Mouse (Mus musculus): ENCODE measurements around the gene Cfap54.

The Cfap54 gene

DNA sequence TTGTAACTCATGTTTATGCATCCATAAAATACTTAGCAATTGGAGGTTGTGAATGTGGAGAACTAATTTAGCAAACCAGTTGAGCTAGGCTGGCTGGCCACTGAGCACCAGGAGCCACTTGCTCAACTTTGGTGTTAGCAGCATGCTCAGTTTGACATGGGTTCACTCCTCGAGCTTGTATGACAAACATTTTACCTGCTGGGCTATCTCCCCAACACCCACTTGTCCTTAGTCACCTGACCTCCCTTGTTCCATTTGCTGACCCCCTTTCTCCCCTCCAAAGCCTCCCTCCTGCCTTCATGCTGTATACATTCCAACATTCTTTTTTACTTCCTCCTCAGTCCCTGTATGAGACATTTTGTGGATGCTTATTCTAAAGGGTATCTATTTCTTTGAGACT is 139.8 kb downstream of the Cfap54 start:
- DNase-seq (ENCODE audit: low spot score in 2 of 2): no peak

DNA sequence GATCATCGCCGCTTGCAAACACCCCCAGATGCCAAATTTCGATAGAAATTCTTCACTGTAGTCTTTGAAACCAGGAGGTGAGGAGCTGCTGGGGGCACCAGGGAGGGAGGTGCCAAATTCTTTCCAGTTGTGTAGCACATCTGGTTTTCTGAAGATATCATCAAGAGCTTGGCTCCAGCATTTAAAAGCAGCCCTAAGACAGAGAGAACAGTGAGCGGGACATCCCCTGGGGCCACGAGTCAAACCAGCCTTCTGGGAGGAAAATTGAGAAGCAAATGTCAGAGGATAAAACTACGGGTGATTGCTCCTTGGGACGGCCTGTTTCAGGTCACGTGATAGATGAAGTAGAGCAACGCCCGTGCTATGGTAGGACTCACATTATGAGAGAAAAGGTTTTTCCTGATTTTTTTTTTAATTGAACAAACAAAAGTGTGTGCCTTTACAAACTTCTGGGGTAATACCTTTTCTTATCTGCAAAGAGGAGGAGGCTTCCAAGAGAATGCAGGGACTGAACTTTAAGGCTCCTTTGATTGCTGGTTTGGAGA is 143.6 kb downstream of the Cfap54 start:
- no peak for DNase-seq (ENCODE audit: low spot score in 2 of 2)

DNA sequence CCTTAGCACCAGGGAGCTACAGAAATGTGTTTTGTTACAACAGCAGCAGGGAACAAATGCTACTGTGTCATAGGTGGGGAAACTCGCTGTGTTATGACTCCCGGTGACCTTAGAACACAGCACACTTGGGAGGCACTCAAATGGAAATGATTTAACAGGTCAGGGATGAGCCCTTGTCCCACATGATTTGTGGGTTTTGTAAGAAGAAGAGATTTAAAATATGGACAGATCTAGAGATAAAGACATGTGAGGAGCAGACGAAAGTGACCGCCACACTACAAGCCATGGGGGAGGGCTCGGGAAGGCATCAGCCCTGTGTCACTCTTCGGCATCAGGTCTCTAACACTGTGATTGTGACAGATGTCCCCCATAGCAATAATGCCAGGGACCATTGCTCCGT is 144.3 kb downstream of the Cfap54 start:
- DNase-seq (ENCODE audit: low spot score in 2 of 2): no peak

DNA sequence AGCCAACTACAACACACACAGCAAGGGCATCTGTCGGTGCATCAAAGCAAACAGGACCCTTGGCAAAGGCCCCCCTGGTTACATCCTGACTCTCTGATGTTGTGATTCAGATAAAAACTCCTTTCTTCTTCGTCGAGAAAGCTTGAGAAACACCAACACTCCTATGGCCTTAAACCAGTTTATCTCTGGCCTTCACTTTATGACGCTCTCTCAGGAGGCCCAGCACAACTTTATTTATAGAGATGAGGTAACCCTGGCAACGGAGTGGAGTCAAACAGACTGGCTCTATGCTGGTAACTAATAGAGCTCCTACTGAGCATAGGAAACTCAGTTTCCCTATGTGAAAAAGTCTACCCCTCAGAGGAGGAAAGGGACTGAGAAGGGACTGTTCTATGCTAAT is 146.9 kb downstream of the Cfap54 start:
- no peak for DNase-seq (ENCODE audit: low spot score in 2 of 2)

DNA sequence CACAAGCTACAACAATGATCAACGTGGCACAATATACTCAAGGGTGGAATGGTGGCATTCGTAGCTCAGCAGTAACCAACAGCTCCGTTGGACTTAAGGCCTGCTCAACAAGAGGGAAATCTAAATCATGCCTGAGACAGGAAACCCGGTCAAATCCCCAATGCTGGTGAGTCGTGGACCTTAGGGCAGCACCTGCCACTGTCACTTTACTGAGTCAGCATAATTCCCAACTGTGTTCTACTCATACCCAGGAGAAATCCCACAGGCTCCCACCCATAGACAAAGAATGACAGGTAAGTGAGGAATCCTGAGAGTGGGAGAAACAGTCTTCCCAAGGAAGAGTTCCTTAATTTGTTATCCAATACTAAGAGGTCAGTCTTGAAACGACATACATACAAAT is 147.8 kb downstream of the Cfap54 start:
- DNase-seq (ENCODE audit: low spot score in 2 of 2): no peak

DNA sequence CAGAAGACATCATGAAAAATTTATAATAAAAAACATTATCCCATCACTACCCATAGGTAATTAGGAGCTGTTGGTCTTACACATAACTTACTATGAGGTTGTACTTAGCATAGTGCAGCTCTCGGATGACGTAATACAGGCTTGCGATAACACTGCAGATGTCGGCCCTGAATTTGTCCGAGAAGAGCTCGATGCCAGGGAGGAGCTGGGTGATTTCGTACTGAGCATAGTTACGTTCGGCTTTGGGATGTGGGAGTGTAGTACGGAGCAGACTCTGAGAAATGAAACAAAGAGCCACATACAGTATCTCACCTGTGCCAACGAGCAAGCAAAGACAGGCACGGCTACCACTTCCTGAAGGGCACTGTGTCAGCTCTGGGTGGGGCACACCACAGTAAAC is 149.0 kb downstream of the Cfap54 start:
- no peak for DNase-seq (ENCODE audit: low spot score in 2 of 2)

DNA sequence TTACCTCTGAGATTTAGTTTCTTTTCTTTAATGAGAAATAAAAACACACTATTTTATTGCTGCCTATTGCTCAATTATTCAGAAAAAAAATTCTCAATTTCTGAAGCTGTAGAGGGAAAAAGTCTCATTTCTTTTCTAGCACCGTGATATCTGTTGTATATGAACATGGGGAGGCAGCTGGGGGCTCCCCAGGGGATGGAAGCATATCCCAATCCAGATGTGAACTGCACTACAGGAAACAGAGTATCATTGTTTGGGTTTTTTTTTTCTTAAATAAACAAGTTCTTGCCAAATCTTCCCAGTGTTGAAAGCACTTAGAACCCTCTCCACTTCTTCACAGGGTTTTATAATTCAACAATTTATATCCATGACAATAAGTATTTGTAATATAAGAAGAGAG is 151.4 kb downstream of the Cfap54 start:
- no peak for DNase-seq (ENCODE audit: low spot score in 2 of 2)

DNA sequence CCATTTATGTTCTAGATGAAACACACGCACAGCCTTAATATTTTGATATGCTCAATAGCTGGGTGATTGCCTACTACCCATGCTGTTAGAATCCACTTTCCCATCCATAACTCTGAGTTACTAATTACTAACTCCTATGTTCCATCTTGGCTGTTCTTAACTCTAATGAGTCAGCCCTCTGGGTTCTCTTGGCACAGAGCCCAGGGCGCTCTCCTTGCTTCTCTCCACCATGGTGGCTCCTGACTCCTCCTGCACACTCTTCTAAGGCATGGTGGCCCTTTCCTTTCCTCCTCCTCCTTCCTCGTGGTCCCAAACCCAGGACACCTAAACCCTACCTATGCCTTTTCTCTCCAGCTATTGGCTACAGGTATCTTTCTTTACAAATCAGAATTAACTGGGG is 153.2 kb downstream of the Cfap54 start:
- no peak for DNase-seq (ENCODE audit: low spot score in 2 of 2)

DNA sequence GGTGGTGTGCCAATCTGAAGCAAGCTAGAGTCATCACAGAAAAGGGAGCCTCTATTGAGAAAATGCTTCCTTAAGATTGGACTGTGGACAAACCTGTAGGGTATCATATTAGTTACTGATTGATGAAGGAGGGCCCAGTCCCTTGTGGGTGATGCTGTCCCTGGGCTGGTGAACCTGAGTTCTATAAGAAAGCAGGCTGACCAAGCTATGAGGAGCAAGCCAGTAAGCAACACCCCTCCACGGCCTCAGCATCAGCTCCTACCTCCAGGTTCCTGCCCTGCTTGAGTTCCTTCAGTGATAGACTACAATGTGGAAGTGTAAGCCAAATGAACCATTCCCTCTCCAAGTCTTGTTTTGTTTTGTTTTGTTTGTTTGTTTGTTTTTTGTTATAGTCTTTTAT is 162.9 kb downstream of the Cfap54 start:
- no peak for DNase-seq (ENCODE audit: low spot score in 2 of 2)

DNA sequence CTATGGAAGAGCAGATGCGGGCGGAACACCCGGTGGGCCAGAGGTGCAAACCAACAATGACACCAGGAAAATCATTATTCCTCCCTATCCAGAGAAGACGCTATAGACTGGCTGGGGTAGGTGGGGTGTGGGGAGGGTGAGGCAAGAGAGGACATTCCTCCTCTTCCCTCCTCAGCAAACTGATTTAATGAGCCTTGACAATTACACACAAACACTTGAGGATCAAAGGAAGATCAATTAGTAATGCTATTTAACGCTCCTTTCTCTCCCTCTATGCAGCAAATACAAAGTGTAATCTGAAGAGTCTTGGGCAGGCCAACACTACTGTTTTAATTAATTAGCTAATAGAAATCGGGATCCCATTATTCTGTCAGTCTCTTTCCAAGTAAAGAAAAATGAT is 174.2 kb downstream of the Cfap54 start:
- no peak for DNase-seq (ENCODE audit: low spot score in 2 of 2)

DNA sequence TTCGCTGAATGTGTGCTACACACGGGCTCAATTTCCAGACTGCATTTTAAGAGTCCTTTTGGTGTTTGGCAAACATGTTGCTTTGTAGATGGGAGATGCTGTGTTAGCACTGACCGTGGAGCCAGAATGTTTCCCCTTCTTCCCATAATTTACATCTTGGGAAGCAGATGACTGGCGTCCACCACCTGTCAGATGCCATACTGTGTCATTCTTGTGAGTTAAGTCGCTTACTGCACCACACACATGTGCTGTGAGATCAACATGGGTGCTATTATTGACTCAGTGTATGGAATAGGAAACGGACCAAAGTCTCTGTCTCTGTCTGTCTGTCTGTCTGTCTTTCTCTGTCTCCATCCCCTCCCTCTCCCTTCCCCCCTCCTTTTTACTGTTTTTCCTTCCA is 193.0 kb downstream of the Cfap54 start:
- no peak for DNase-seq (ENCODE audit: low spot score in 2 of 2)

DNA sequence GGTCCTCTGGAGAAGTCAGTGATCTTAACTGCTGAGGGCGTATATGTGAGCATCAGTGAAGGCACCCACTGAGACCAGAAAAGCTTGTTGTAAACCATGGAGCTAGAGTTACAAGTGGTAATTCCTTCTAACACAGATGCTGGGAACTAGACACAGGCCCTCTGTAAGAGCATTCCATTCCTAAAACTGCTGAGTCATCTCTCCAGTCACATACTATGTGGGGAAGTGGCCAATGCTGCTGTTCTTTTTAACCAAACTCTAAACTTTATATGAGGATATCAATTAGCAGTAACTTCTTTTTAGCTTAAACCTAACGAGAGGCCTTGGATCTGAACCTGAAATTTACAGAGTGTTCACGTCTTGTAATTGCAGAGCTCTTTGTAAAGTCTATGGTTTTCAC is 203.4 kb downstream of the Cfap54 start:
- no peak for DNase-seq (ENCODE audit: low spot score in 2 of 2)

DNA sequence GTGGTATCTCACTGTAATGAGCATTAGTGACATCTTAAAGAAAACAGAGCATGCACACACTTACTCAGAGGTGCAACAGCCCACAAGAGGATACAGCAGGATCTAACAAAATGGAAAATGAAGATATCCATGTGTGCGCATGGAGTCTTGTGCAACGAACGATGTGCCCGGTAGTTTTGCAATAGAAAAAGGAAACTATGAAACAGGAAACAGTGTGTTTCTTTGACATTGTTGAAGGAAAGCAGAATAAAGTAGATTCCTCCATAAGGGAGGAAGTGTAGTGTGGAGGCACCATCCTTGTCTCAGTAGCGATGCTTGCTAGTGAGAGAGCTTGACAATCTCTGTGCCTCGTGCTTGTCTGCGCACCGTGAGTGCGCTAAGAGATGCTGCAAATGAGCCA is 240.4 kb downstream of the Cfap54 start:
- no peak for DNase-seq (ENCODE audit: low spot score in 2 of 2)

DNA sequence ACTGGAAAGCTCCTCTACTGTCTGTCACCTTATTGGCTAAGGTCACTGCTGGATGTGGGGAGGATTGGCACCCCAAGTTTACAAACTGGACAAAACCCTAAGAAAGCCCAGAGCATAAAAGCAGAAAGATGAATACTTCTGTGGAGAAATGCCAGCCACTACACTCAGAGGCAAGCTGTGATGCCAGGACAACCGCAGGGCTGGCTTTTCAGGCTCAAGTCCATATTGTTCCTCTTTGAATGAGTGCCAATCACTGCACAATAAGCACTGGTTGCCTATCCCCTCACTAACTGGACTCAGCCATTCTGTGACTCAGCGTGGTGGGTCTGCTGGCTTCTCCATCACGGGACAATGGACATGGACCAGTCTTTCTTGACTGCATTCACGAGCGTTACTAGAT is 243.8 kb downstream of the Cfap54 start:
- DNase-seq (ENCODE audit: low spot score in 2 of 2): no peak

DNA sequence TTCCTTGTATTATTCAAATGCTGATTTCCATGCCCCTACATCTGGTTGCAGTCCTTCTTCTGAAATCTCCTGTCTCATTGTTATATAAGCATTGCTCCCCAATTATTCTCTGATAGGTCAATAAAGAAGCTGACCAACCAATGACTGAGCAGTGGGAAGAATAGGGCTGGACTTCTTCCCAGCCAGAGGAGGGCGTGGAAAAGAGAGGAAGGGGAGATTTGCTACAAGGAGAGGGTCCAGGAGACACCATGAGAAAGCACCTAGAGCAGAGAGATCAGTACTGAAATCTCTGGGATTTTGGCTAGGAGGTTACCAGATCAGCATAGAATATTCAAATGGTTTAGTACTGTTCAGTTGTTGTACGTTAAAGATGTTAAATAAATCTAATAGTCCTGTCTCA is 244.4 kb downstream of the Cfap54 start:
- DNase-seq (ENCODE audit: low spot score in 2 of 2): no peak

DNA sequence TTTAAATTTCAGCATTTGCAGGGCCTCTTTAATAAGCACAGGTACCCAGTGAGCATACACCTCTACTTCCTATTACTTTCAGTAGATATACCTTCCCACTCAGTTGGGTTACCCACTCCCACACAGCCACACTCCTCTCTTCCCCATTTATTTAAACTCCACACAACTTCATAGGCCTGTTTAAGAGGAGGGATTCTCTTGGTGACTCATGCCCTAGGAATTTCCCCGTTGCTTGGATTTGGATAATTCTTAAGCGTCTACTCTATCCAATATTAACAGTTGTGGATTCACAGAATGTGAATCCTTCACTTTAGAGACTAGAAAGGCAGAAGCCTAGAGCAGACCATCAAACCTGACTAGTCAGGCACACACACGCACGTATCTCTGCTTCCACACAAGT is 259.9 kb downstream of the Cfap54 start:
- DNase-seq (ENCODE audit: low spot score in 2 of 2): no peak

DNA sequence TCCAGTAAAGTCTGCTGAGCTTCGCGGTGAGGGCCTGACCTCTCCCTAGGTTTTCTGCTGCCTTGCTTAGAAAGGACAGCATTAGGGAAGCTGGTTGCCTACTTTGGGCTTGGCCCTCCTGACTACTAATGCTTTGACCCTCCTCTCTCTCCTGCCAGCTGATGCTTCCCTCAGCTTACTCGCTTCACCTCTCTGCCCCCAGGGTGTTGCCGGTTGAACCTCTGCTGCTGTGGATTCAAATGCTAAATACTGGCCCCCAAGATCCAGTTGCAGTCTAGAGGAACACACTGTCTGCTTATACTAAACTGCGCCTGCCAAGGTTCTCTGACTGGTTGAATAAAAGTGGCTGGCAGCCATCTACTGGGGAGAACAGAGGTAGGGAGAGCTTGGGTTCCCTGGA is 263.2 kb downstream of the Cfap54 start:
- no peak for DNase-seq (ENCODE audit: low spot score in 2 of 2)

DNA sequence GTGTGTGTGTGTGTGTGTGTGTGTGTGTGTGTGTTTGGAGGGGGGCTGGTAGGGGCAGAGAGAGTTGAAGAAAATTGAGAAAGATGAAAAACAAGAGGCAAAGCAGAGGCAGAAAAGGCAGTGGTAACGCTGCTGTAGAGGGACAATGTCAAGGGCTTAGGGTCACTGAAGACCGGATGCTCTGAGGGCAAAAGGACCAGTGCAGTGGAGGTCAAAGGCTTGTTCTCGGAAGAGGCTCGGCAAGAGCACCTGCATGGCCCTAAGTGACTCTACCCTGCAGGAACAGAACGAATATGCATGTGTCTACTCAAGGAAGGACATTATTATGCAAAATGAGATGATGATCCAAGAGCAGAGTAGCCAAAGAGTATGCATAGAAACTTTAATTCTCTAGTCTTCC is 264.5 kb downstream of the Cfap54 start:
- no peak for DNase-seq (ENCODE audit: low spot score in 2 of 2)

DNA sequence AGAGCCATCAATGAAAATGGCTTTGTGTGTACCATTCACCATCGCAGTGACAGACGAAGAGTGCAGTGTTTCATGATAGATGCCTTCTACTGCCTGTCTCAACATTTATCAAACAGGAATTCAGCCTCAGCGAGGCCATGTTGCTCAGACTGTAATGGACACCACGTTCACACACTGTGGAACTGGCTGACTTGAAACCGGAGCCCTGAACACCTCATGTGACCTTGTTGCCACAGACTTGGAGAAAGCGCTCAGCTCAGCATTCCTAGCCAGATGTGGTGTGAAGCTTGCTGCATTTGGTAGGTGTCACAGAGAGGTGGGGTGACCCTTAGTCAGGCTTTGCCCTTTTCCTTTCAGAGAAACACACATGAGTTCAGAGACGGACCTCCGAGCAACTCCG is 270.5 kb downstream of the Cfap54 start:
- DNase-seq (ENCODE audit: low spot score in 2 of 2): no peak

DNA sequence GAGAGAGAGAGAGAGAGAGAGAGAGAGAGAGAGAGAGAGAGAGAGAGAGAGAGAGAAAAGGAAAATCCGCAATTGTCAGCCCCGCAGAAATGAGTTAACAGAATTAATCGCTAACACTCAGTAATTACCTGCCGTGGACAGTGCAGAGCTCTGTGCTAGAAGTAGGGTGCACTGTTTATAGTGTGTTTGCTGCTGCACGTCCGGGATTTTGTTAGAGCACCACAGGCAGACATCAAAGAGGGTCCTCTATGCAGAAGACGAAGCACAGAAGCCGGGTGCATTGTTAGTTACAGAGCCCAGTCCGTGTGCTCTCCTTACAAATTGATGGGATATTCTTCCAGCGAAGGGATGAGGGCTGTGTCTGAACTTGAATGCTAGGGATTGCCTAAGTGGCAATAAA is 289.5 kb downstream of the Cfap54 start:
- no peak for DNase-seq (ENCODE audit: low spot score in 2 of 2)

DNA sequence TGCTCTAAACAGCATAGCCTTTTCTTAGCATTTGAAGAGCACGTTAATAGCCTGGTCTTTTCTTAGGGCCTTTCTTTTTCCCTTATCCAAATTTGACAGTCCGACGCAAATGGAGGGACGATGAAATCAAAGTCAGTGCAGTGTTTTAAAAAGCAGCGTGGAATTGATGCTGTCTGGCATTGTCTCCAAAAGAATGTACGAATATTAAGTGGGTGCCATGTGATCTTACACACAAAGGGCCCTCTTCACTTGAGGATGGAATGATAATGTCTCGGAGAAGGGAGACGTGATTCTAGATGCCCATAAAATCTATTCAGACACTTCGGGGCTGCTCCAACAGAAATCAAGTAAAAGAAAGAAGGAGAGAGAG is 289.9 kb downstream of the Cfap54 start:
- DNase-seq (ENCODE audit: low spot score in 2 of 2): no peak

DNA sequence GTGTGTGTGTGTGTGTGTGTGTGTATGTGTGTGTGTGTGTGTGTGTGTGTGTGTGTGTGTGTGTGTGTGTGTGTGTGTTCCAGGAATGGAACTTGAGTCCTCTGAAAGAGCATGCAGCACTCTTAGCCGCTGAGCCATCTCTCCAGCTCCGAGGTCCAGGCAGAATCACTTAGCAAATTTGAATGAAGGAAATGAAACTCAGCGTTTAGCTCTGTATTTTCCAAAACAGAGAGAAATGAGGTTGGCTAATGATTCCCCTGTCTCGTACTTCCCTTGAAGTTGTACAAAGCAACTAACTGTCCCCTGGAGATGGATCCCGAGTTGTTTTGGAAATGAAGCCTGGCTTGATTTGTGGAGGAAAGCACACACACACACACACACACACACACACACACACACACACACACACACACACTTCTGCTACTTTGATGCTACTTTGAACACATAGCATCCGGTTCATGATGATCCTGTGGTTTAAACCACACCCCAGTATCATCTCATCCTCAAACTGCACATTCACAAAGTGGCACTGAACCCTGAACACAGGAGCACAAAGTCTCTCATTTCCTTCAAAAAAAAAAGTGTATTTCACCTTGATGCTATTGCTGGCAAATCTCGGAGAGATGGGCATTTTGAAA is 290.4 kb downstream of the Cfap54 start:
- DNase-seq (ENCODE audit: low spot score in 2 of 2): no peak

DNA sequence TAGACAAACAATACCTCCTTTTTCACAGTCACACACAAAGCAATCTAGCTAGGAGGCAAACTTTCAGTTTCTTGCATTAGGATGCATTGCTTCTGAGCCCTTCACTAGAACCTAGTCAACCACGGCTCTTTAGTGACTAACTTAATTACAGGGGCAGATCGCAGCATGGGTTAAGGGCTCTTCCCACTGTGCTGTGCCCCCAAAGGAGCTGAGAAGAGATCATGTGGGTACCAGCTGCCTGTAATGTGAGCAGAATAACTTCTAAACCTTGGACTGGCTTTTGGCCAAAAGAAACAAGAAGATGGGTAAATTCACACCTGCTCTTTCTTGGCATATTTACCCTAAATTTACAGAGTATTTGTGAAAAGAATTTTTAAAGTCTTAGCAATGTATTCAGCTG is 291.2 kb downstream of the Cfap54 start:
- DNase-seq (ENCODE audit: low spot score in 2 of 2): no peak

DNA sequence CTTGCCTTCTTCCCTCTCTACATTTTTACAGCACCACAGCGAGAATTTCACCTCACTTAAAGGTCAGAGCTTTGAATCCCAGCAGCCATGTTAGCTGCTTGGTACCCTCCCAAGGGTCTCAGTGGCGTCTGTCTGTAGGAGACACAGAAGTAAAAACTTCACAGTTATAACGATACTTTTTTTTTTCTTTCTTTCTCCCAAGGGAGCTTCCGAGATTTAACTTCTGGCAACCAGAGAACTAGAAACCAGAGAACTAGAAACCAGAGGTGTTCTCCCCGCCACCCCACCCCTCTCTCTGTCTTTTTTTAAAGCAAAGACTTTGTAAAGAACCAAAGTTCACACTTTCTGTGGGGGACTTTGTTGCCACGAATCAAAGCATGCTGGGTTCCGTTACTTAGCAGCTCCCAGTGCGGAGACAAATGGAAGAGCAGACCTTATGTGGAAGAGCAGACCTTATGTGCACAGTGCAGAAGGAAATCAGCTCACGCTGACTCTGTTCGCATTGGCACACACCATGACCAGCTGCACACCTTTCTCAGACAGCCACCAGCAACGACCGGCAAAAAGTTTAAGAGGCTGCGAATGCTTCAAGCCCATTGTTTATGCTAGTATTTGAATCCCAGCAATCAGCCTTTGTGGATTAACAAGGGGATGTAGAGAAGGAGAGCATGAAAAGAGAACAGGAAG is 292.9 kb downstream of the Cfap54 start:
- no peak for DNase-seq (ENCODE audit: low spot score in 2 of 2)

Measured in frontal cortex, postnatal 10 days (tissue).